Mouse (Mus musculus) spleen, adult 2 months (tissue): ENCODE results near the gene Mrc1.

Experiments used
- CTCF ChIP-seq: fragments of 200-500 bp; IDR thresholded peaks from 2 replicates; pipeline ENCODE4 v1.5.1; 2011; ENCODE audit warnings: mild to moderate bottlenecking, inconsistent platforms; ENCODE audit not compliant: insufficient read depth, insufficient read length, insufficient replicate concordance; ENCODE audit errors: extremely low read depth
- POLR2A ChIP-seq: fragments of 200-500 bp; IDR thresholded peaks from 2 replicates; pipeline ENCODE4 v1.6.1; 2011; ENCODE audit warnings: low read depth, low read length, inconsistent platforms

- TF ChIP-seq POLR2A (no peak), CTCF (no peak)
These were observed 6.1 kb downstream of the Mrc1 start for GRCm38 (mm10) chr2:14235319-14235718.
